Mouse (Mus musculus) lung, postnatal 36 days (tissue): Measurements from ENCODE around the gene Tmem184a.
A peak's percentile ranks its signal among the peaks of the same experiment; 100 is the strongest.

Source experiments
- DNase-seq: peaks from one replicate; pipeline ENCODE4 v3.0.0; 2022; ENCODE audit warnings: mixed read lengths

Tmem184a gene

DNA sequence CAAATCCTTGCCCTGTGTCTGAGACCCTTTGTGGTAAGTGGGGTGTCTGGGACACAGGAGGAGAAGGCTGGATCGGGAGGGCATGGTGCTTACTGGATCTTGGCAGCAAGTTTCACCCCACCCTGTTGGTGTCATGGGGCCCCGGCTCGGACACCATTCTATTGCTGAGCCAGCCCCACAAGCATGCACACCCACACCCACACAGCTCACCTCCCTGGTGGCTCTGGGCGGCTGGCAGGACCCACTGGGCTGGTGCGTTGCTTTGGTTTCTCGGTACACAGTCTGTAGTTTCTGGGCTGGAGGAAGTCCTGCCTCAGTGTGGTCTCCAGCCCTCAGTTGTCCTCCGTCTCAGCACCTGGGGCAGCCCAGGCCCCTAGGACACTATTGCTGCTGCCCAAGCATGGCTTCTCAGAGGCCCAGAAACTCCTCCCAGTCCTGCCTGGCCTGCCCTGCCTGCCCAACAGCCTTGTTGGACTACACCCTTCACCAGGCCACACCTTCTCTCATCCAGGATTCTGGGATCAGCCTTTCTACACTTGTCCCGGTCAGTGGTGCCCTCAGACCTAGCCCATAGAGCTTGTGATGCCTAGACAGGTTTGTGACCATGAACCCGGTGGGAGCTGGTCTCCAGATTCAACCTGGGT lies at the start of gene Tmem184a:
Gene Tmem184a, minus strand, starts transcription at position 380 of the 644 bp plus-strand sequence.
- DNase-seq: no peak

- peak; percentile 85 for DNase-seq
Observed at GRCm38 (mm10) chr5:139862759-139863158, 43.0 kb upstream of the Tmem184a start.

DNA sequence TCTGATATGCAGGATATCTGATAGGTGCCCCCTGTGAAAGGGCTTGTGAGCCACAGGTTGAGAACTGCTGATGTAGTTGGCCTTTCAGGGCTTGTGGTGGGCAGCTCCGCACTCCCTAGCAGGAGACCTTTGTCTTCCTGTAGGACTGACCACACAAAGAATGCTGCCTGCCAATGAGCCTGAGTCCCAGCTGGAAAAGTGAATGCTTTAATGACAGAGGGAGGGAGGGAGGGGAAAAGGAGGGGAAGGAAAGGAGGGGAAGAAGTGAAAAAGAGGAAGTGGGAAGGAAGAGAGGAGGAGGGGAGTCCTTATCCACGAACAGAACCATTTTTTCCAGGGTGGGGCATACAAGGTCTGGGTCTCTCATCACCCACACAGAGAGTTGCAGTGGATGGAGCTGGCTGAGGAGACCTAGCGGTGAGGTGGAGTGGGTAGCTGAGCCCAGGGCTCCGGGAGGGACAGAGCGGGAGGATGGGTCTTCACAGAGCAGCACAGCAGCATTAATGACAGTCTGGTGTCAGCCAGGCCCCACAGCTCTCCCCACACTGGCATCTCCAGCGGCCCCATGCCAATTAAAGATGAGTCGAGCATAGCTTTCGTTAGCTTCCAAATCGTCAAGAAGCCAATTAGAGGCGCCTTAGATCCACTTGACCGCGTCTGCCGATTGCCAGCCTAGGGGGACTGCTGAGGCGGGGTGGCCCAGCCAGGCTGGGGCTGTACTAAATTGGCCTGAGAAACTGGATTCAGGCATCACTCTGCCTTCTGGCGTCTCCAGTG lies 40.8 kb upstream of the Tmem184a start:
- DNase-seq: no peak

DNA sequence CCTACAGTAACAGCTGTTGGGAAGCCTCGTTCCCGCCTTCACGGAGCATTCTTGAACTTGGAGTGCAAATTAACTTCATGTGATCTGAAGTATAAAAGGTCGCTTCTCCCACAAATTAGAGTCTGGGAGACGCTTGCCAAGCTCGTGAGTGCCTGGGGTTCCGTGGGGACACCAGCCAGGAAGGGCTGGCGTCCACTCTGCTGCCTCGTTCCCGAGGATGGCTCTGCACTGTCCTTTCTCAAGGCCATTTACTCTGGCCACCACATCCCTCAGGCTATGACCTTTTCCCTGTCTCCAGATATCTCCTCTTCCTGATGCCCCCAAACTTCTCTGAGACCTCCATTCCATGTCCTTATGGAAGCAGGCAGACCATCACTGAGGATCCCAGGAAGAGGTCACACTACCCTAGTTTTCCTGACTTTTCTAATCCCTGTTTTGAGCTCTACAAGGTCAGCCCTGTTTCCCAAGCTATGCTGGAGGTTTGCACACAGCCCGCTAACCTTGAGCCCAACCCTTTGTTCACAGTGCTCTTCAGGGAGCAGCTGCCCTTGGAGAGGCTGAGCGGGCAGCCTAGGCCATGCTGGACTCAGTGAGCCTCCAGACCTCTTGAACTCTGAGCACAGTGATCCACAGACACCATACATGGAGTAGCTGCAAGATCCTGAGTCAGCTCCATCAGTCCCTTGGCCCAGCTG lies 30.1 kb upstream of the Tmem184a start:
- DNase-seq: no peak

DNA sequence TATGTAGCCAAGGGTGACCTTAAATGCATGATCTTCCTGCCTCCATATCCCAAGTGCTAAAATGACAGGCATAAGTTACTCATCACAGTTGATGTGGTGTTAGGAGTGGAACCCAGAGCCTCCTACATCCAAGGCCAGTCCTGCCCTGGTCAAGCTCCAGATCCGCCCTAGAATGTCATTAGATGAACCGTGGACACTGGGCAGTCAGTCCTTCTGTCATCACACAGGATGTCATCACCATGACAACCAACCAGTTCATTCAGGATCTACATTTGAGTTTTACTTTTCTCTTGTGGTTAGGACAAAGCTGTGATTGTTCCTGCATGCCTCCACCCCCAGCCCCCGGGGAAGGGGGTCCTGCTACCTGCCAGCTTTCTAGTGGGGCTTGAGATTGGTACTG lies 19.4 kb upstream of the Tmem184a start:
- no peak for DNase-seq

- DNase-seq: peak; percentile 82
Observed at GRCm38 (mm10) chr5:139838476-139838892, 18.8 kb upstream of the Tmem184a start.

DNA sequence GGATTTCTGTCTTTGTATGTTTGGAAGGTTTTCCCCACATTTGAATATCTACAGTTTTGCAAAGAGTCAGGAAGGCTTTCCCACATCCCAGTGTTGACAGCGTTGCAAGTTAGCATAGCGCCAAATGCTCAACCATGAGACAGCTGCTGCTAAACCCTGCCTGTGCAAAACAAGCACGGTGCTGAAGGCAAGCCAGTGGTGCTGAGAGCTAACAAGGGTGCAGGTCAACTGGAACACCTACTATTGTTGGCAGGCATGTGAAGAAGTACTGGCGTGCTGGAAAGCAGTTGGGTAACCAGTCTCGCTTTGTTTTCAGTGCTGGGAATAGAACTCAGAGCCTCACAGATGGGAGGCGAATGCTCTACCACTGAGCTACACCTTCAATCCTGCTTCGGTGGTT lies 16.0 kb upstream of the Tmem184a start:
- DNase-seq: no peak

DNA sequence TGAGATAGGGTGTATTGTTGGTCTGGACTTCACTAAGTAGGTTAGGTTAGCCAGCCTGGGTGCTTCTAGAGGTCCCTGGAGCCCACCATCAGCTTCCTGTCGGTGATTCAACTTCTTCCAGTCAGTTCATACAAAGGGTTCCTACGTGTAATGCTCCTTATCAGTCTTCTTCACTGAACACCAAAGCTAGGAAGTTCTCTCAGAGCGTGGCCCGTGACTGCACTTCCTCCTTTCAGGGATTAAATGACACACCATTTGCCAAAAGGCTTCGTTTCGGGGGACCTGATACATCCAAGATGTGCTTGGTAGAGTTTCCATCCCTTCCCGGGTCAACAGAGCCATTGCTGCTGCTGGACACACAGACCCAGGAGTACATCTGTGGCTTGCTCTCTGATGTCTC lies 12.4 kb upstream of the Tmem184a start:
- DNase-seq: no peak

DNA sequence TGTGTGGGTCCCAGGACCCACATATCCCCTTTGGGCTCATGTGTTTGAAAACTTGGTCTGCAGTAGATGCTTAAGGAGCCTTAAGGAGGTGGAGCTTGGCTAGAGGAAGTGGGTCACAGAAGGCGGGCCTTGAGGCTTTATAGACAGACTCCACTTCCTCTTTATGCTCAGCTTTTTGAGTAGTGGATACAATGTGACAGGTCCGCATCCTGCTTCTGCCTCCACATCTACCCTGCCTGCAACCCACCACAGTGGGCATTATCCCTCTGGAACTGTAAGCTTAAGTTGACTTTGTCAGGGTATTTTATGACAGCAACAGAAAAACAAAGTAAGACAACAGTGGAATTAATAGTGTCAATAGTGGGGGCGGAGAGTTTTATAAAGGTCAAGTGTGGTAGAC lies 11.0 kb upstream of the Tmem184a start:
- peak; percentile 62 for DNase-seq

- no peak for DNase-seq
Observed at GRCm38 (mm10) chr5:139829384-139829783, 9.7 kb upstream of the Tmem184a start.

DNA sequence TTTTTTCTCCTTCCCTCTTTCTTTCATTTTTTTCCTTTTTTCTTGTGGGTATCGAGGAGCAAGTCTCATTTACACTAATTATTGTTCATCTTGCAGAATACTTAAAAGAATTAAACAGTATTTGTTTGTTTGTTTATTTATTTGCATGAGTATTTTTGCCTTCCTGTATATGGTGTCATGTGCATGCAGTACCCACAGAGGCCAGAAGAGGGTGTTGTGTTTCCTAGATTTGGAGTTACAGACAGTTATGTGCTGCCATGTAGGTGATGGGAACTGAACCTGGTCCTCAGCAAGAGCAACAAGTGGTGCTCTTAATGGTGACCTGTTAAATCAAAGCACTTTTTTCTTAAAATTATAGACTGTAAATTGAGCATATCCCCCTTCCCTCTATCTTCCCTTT lies 7.9 kb upstream of the Tmem184a start:
- DNase-seq: no peak

GRCm38 (mm10) chr5:139826357-139827055 lies 6.8 kb upstream of the Tmem184a start, which contains the start of the genes Gm26938 and Psmg3:
Gene Gm26938, minus strand, starts transcription at chr5:139826407.
Gene Psmg3, minus strand, starts transcription at chr5:139826885.
- DNase-seq: peak; percentile 89

DNA sequence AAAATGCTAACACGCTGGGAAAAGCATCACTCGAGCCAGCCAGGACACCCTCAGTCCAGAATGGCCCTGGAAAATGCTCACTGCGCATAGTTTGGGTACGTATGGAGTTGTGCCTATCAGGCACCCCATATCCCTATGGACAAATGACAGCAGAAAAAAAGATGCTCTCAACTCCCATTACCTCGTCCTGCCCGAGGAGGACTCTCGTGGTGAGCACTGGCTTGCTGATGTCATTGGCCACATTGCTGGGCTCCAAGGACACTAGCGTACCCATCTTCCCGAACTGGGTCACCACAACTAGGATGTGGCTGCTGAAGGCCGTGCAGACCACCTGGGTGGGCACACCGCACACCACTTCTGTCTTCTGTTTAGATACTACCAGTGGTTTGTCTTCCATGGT lies 6.2 kb upstream of the Tmem184a start:
- DNase-seq: no peak

- no peak for DNase-seq
Observed at GRCm38 (mm10) chr5:139824531-139824930, 4.8 kb upstream of the Tmem184a start.

- DNase-seq: no peak
Observed at GRCm38 (mm10) chr5:139821466-139822459, 2.0 kb upstream of the Tmem184a start.

- DNase-seq: peak; percentile 82
Observed at GRCm38 (mm10) chr5:139818801-139819200, 916 bp downstream of the Tmem184a start.

DNA sequence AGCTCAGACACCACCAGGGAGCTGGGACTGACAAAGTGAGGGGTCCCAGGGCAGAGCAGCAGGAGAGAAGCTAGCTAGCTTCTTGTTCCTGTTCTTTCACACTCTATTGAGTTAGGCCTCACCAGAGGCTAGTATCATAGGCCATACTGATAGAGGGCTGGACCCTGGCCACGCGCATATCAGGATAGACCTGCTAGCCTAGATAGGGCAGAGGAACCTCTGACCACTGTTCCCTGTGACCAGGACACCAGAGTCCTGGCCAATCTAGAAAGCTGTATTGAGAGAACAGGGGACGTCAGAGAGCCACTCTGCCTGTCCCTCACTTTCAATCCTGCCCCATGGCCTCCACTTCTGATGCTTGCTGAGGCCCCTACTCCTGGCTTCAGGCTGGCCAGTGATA lies 1.7 kb downstream of the Tmem184a start:
- DNase-seq: no peak

DNA sequence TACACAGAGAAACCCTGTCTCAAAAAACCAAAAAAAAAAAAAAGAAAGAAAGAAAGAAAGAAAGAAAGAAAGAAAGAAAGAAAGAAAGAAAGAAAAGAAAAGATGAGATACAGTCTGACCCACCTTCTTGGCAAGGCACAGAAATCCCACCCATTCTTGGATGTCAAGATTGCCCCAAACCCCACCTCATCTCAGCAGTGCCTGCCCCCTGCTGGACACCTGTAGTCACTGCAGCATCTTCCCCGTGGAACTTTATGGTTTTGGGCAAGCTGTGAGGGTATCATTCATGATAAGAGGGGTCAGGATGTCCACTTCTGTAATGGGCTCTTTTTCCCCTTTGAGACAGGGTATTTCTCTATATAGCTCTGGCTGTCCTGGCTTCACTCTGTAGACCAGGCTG lies 2.4 kb downstream of the Tmem184a start:
- peak; percentile 20 for DNase-seq

DNA sequence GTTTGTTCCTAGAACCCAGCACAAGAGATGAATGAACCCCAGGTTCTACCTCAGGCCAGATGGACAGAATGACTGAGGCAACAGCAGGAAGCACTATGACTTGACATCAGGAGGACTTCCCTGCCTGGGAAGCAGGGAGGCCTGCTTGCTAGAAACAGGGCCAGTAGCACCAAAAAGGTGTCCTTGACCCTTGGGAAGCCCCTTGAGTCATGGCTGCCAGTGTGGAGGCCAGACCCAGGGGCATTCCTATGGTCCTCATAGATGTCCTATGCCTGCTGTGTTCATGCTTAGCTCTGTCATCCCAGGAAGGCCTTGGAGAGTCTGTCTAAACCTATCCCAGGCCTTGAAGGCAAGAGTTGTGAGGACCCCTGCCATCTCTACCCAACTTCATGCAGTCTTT lies 3.3 kb downstream of the Tmem184a start:
- no peak for DNase-seq

- DNase-seq: no peak
Observed at GRCm38 (mm10) chr5:139815964-139816363, 3.8 kb downstream of the Tmem184a start.

- peak; percentile 89 for DNase-seq
Observed at GRCm38 (mm10) chr5:139813963-139814381, 5.7 kb downstream of the Tmem184a start.

GRCm38 (mm10) chr5:139813126-139813490 lies 6.6 kb downstream of the Tmem184a start:
- no peak for DNase-seq
